Mouse (Mus musculus) thymus, adult 2 months (tissue): ENCODE results near the gene Mapkapk2. TPM values are rescaled to one million over a fixed set of nuclear protein-coding genes. Genes with fewer than 3 reads are reported as not detected.

Source experiments
- DNase-seq: peaks from one replicate; pipeline ENCODE4 v3.0.0; 2021
- H3K27ac ChIP-seq: fragments of 200-500 bp; 2 replicates; pipeline ENCODE4 v1.5.1; 2012; ENCODE audit warnings: low read length, control low read depth; ENCODE audit not compliant: control insufficient read depth, insufficient read depth
- H3K27me3 ChIP-seq: fragments of 200-500 bp; 2 replicates; pipeline ENCODE4 v1.6.1; 2012; ENCODE audit warnings: mild to moderate bottlenecking, low read length, moderate library complexity, mixed read lengths; ENCODE audit not compliant: control insufficient read depth, insufficient read depth
- H3K36me3 ChIP-seq: fragments of 200-500 bp; 2 replicates; pipeline ENCODE4 v1.6.1; 2012; ENCODE audit warnings: mild to moderate bottlenecking, low read length, moderate library complexity; ENCODE audit not compliant: control insufficient read depth, insufficient read depth
- H3K4me1 ChIP-seq: fragments of 200-500 bp; replicated peaks from 2 replicates; pipeline ENCODE4 v1.6.1; 2012; ENCODE audit warnings: low read length; ENCODE audit not compliant: control insufficient read depth, insufficient read depth
- H3K4me3 ChIP-seq: fragments of 200-500 bp; 2 replicates; pipeline ENCODE4 v1.5.1; 2012; ENCODE audit warnings: mild to moderate bottlenecking, low read length, control low read depth, moderate library complexity; ENCODE audit not compliant: control insufficient read depth, insufficient read depth
- CTCF ChIP-seq: fragments of 200-500 bp; IDR thresholded peaks from 2 replicates; pipeline ENCODE4 v1.5.1; 2012; ENCODE audit warnings: mild to moderate bottlenecking, control low read depth, low read length, moderate library complexity, borderline replicate concordance; ENCODE audit not compliant: control insufficient read depth, poor library complexity, insufficient read depth; ENCODE audit errors: extremely low read depth
- POLR2A ChIP-seq: fragments of 200-500 bp; IDR thresholded peaks from 2 replicates; pipeline ENCODE4 v1.6.1; 2012; ENCODE audit warnings: mild to moderate bottlenecking, low read length, control low read depth, moderate library complexity; ENCODE audit not compliant: control insufficient read depth, poor library complexity, insufficient read depth; ENCODE audit errors: extremely low read depth
- WGBS: fragments of 180-500 bp; shearing (Covaris S2); methylation state at CpG from one replicate; pipeline ENCODE4 v1.1.7; 2018; 5-methylcytosine and 5-hydroxymethylcytosine counted together
- polyA plus RNA-seq: library from polyadenylated mRNA; depleted of rRNA; stranded (reverse); fragments of >200 nt; gene quantifications from 2 replicates; pipeline ENCODE4 v1.2.3, GENCODE M21; 2012

Gene Mapkapk2
- polyA plus RNA-seq, 1 experiment, result 69.6 TPM

GRCm38 (mm10) chr1:131138191-131139016 is 40.8 kb upstream of the Mapkapk2 start, which contains the start of gene Dyrk3:
TSS of gene Dyrk3 (minus strand) at chr1:131138340.
- no peaks in the 10 kb centered on the region for H3K36me3 ChIP-seq
- H3K27ac ChIP-seq, result peak within 1 kb of the TSS; percentile 83
- peak; percentile 92 for DNase-seq
- peaks cover 14% of the 10 kb centered on the region for H3K4me1 ChIP-seq
- TF ChIP-seq CTCF, result 0 out of 2 replicates have a peak, but pooled peaks have one; percentile 19
- 0 out of 2 replicates have a peak, but pooled peaks have one; percentile 30 for TF ChIP-seq POLR2A
- peak within 1 kb of the TSS; percentile 75 for H3K4me3 ChIP-seq
- under 1% methylated on average over 49 of the region's 49 CpGs for WGBS
- no peaks in the 10 kb centered on the region for H3K27me3 ChIP-seq

- no peaks in the 10 kb centered on the region for H3K36me3 ChIP-seq
These were observed 40.1 kb upstream of the Mapkapk2 start for GRCm38 (mm10) chr1:131137717-131138118.

GRCm38 (mm10) chr1:131137111-131137510 is 39.5 kb upstream of the Mapkapk2 start:
- whole genome bisulfite sequencing, result 39% methylated on average over 5 of the region's 5 CpGs
- Histone ChIP-seq H3K36me3 (no peaks in the 10 kb centered on the region), H3K27me3 (no peaks in the 10 kb centered on the region), H3K4me3 (no peak overlapping the region), H3K4me1 (peaks cover 14% of the 10 kb centered on the region), H3K27ac (no peak overlapping the region)
- TF ChIP-seq CTCF (no peak), POLR2A (no peak)
- no peak for DNase-seq

More at GRCm38 (mm10) chr1:131137717-131138118, 40.1 kb upstream of the Mapkapk2 start:
- H3K4me3 ChIP-seq, result peak overlapping the region; percentile 75
- 1% methylated on average over 31 of the region's 36 CpGs for WGBS
- no peaks in the 10 kb centered on the region for H3K27me3 ChIP-seq
- peaks cover 14% of the 10 kb centered on the region for H3K4me1 ChIP-seq
- no peak for DNase-seq
- no peak overlapping the region for H3K27ac ChIP-seq
- TF ChIP-seq CTCF, result no peak
- TF ChIP-seq POLR2A, result no peak

- no peak overlapping the region for H3K27ac ChIP-seq
- H3K4me3 ChIP-seq, result no peak overlapping the region
- TF ChIP-seq POLR2A (no peak), CTCF (no peak)
- DNase-seq, result no peak
- WGBS, result 24% methylated on average over 10 of the region's 10 CpGs
- H3K4me1 ChIP-seq, result peaks cover 14% of the 10 kb centered on the region
- H3K36me3 ChIP-seq, result no peaks in the 10 kb centered on the region
- H3K27me3 ChIP-seq, result no peaks in the 10 kb centered on the region
These were observed 38.5 kb upstream of the Mapkapk2 start for GRCm38 (mm10) chr1:131135960-131136629.

- peak; percentile 21 for DNase-seq
- H3K27me3 ChIP-seq, result no peaks in the 10 kb centered on the region
- H3K4me3 ChIP-seq, result no peak overlapping the region
- H3K36me3 ChIP-seq, result no peaks in the 10 kb centered on the region
- H3K4me1 ChIP-seq, result peaks cover 14% of the 10 kb centered on the region
- TF ChIP-seq CTCF (no peak), POLR2A (no peak)
- WGBS, result 33% methylated on average over 8 of the region's 8 CpGs
- no peak overlapping the region for H3K27ac ChIP-seq
These were observed 37.4 kb upstream of the Mapkapk2 start for GRCm38 (mm10) chr1:131134942-131135522.

GRCm38 (mm10) chr1:131134231-131134630 is 36.6 kb upstream of the Mapkapk2 start:
- Histone ChIP-seq H3K27me3 (no peaks in the 10 kb centered on the region), H3K36me3 (no peaks in the 10 kb centered on the region), H3K4me1 (peaks cover 14% of the 10 kb centered on the region), H3K4me3 (no peak overlapping the region), H3K27ac (no peak overlapping the region)
- TF ChIP-seq POLR2A (no peak), CTCF (no peak)
- no peak for DNase-seq
- WGBS, result 95% methylated on average over 6 of the region's 6 CpGs

GRCm38 (mm10) chr1:131125987-131126744 is 28.5 kb upstream of the Mapkapk2 start:
- WGBS, result 48% methylated on average over 11 of the region's 11 CpGs
- no peak overlapping the region for H3K4me3 ChIP-seq
- H3K4me1 ChIP-seq, result no peaks in the 10 kb centered on the region
- DNase-seq, result no peak
- H3K36me3 ChIP-seq, result no peaks in the 10 kb centered on the region
- TF ChIP-seq POLR2A (no peak), CTCF (no peak)
- H3K27me3 ChIP-seq, result no peaks in the 10 kb centered on the region
- H3K27ac ChIP-seq, result no peak overlapping the region
